Mouse (Mus musculus) heart, embryonic 13.5 days (tissue): ENCODE measurements around the gene Cabin1. TPM values are rescaled to one million over a fixed set of nuclear protein-coding genes. Genes with fewer than 3 reads are reported as not detected.

Experiments
- ATAC-seq: fragments of 200-750 bp; cut with Nextera tagmentation; 2 replicates; pipeline ENCODE4 v1.8.0; 2017; ENCODE audit warnings: moderate TSS enrichment; ENCODE audit not compliant: insufficient number of reproducible peaks, low FRiP score, low TSS enrichment; ENCODE audit errors: extremely low read depth
- H3K27ac ChIP-seq: fragments of 300-500 bp; sonication (generic); replicated peaks from 2 replicates; pipeline ENCODE4 v1.5.1; 2015; ENCODE audit warnings: moderate library complexity, mild to moderate bottlenecking, inconsistent platforms
- H3K27me3 ChIP-seq: fragments of 300-500 bp; sonication (generic); replicated peaks from 2 replicates; pipeline ENCODE4 v1.6.1; 2015; ENCODE audit warnings: mild to moderate bottlenecking, inconsistent platforms
- H3K36me3 ChIP-seq: fragments of 300-500 bp; sonication (generic); 2 replicates; pipeline ENCODE4 v1.6.1; 2015; ENCODE audit warnings: mild to moderate bottlenecking, inconsistent platforms
- H3K4me1 ChIP-seq: fragments of 300-500 bp; sonication (generic); 2 replicates; pipeline ENCODE4 v1.6.1; 2015; ENCODE audit warnings: inconsistent platforms
- H3K4me2 ChIP-seq: fragments of 300-500 bp; sonication (generic); 2 replicates; pipeline ENCODE4 v1.6.1; 2015; ENCODE audit warnings: inconsistent platforms, mild to moderate bottlenecking, moderate library complexity
- H3K4me3 ChIP-seq: fragments of 300-500 bp; sonication (generic); 2 replicates; pipeline ENCODE4 v1.5.1; 2015; ENCODE audit warnings: moderate library complexity, mild to moderate bottlenecking, inconsistent platforms
- H3K9ac ChIP-seq: fragments of 300-500 bp; sonication (generic); 2 replicates; pipeline ENCODE4 v1.6.1; 2015; ENCODE audit warnings: inconsistent platforms, mild to moderate bottlenecking, moderate library complexity
- H3K9me3 ChIP-seq: fragments of 300-500 bp; sonication (generic); 2 replicates; pipeline ENCODE4 v1.6.1; 2016; ENCODE audit warnings: inconsistent platforms
- WGBS: fragments of 180-500 bp; shearing (Covaris S2); methylation state at CpG from one replicate; pipeline ENCODE4 v1.1.7; 2015; ENCODE audit warnings: mixed read lengths; 5-methylcytosine and 5-hydroxymethylcytosine counted together
- polyA plus RNA-seq: library from polyadenylated mRNA; unstranded; fragments of >200 nt; fragmentation: Nextera tagmentation; extraction: Ambion mirVana; gene quantifications from 2 replicates; pipeline ENCODE4 v1.2.1, GENCODE M21; 2015

Gene Cabin1
- polyA plus RNA-seq, 1 experiment from 2014 or later = 24.3 TPM

DNA sequence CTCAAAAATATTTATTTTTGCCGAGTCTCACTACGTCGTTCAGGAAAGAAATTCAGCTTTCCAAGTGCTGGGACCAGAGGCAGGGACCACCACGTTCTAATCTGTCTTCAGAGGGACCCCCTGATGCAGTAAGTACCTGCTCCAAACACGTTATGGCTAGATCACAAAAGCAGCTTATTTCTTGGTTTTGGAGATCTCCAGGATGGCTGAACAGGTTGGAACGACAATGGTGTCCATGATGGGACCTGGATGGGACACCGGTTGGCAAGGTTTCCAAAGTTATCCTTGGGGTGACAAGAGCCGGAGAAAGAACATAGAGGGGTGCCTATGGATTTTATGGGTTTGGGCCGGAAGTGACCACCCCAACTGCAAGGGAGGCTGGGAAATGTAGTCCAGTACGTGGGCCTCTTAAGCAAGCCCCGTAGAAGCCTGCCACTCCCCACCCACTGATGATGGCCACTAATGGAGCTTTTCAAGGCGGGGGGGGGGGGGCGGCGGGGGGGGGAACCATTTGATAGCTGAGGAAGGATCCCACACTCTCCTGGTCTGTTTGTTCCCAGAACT is 130.5 kb downstream of the Cabin1 start:
- no peaks in the 10 kb centered on the region for H3K9me3 ChIP-seq
- H3K4me1 ChIP-seq = 0 out of 2 replicates have a peak, but pooled peaks cover 12% of the 10 kb centered on the region
- no peak overlapping the region for H3K9ac ChIP-seq
- H3K4me2 ChIP-seq = no peak overlapping the region
- H3K36me3 ChIP-seq = no peaks in the 10 kb centered on the region
- WGBS = 81% methylated on average over 11 of the region's 14 CpGs
- H3K27me3 ChIP-seq = no peaks in the 10 kb centered on the region
- no peak overlapping the region for H3K27ac ChIP-seq
- ATAC-seq = no peak
- H3K4me3 ChIP-seq = no peak overlapping the region

DNA sequence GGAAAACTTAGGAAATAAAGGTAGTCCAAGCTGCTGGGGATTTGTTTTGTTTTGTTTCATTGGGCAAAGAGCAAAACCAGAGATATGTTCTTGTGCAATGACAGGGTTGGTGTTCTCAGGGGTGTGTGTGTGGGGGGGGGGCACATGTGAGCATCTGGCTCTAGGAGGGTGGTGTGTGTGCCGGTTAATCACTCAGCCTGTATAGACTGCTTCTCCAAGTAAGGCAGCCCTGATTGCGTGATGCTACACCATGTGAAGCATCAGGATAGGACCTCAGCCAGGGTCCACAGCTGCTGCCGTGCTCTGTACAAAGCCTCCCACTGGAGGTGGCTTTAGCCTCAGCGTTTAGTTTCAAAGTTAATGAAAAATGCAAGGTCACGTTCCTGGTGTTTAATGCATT is 131.1 kb downstream of the Cabin1 start:
- Histone ChIP-seq H3K27me3 (no peaks in the 10 kb centered on the region), H3K4me2 (no peak overlapping the region), H3K27ac (no peak overlapping the region), H3K9me3 (no peaks in the 10 kb centered on the region), H3K4me3 (no peak overlapping the region), H3K36me3 (no peaks in the 10 kb centered on the region), H3K9ac (no peak overlapping the region), H3K4me1 (0 out of 2 replicates have a peak, but pooled peaks cover 12% of the 10 kb centered on the region)
- WGBS = 77% methylated on average over 5 of the region's 5 CpGs
- ATAC-seq = no peak

DNA sequence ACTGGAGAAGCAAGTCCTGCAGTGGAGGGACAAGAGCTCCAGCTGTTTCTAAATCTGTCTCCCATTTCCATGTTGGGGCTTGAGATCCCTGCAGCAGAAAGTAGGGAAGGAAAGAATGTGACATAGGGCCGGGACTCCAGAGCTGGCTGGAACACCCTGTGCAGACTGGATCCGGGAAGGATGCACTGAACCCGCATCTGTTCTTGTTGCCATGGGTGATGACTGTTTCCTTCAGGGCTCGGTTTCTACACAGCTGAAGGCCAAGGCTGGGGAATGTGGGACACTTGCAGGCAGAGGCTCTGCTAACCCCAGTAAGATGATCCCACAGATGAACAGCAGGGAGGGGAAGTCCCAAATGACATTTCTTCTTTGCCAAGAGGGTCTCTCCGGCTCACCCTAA is 131.5 kb downstream of the Cabin1 start:
- H3K36me3 ChIP-seq = no peaks in the 10 kb centered on the region
- no peaks in the 10 kb centered on the region for H3K9me3 ChIP-seq
- no peak overlapping the region for H3K4me2 ChIP-seq
- no peak overlapping the region for H3K9ac ChIP-seq
- WGBS = 38% methylated on average over 5 of the region's 5 CpGs
- 0 out of 2 replicates have a peak, but pooled peaks cover 12% of the 10 kb centered on the region for H3K4me1 ChIP-seq
- no peak overlapping the region for H3K27ac ChIP-seq
- no peaks in the 10 kb centered on the region for H3K27me3 ChIP-seq
- no peak overlapping the region for H3K4me3 ChIP-seq
- no peak for ATAC-seq

- 78% methylated on average over 3 of the region's 3 CpGs for WGBS
- no peak for ATAC-seq
- H3K27ac ChIP-seq = no peak overlapping the region
- no peak overlapping the region for H3K4me3 ChIP-seq
- no peaks in the 10 kb centered on the region for H3K9me3 ChIP-seq
- H3K4me1 ChIP-seq = peaks cover 7% of the 10 kb centered on the region; the same call in 1 of the 2 replicates
- H3K4me2 ChIP-seq = no peak overlapping the region
- no peaks in the 10 kb centered on the region for H3K27me3 ChIP-seq
- no peaks in the 10 kb centered on the region for H3K36me3 ChIP-seq
- no peak overlapping the region for H3K9ac ChIP-seq
Observed at GRCm38 (mm10) chr10:75627490-75627889, 136.7 kb downstream of the Cabin1 start.

DNA sequence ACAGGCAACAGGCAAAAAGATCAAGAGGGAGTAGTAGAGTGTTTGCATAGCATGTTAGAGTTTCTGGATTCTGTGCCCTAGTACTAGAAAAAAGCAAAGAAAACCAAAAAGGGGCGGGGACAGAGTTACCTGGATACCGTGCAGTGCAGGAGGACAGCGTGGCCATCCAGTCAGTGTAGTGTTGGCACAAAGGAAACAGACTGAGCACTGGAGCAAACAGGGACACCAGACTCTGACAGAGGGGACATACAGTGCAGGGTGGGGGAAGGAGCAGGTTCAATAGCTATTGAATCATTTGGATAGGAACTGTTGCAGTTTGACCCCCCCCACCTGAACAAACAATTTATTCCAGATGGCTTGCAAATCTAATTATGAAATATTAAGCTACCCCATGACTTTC is 137.2 kb downstream of the Cabin1 start:
- no peak overlapping the region for H3K4me2 ChIP-seq
- WGBS = 60% methylated on average over 3 of the region's 3 CpGs
- H3K9me3 ChIP-seq = 0 out of 2 replicates have a peak, but pooled peaks cover 2% of the 10 kb centered on the region
- H3K4me1 ChIP-seq = peaks cover 3% of the 10 kb centered on the region; the same call in 1 of the 2 replicates
- H3K27me3 ChIP-seq = no peaks in the 10 kb centered on the region
- no peak overlapping the region for H3K9ac ChIP-seq
- H3K36me3 ChIP-seq = no peaks in the 10 kb centered on the region
- H3K4me3 ChIP-seq = no peak overlapping the region
- ATAC-seq = no peak
- H3K27ac ChIP-seq = no peak overlapping the region

- Histone ChIP-seq H3K27ac (no peak overlapping the region), H3K4me3 (no peak overlapping the region), H3K9ac (no peak overlapping the region), H3K4me1 (peaks cover 3% of the 10 kb centered on the region; the same call in 1 of the 2 replicates), H3K9me3 (0 out of 2 replicates have a peak, but pooled peaks cover 4% of the 10 kb centered on the region), H3K27me3 (no peaks in the 10 kb centered on the region), H3K4me2 (no peak overlapping the region), H3K36me3 (no peaks in the 10 kb centered on the region)
- ATAC-seq = no peak
- 47% methylated on average over 6 of the region's 6 CpGs for WGBS
Observed at GRCm38 (mm10) chr10:75625920-75626319, 138.2 kb downstream of the Cabin1 start.

DNA sequence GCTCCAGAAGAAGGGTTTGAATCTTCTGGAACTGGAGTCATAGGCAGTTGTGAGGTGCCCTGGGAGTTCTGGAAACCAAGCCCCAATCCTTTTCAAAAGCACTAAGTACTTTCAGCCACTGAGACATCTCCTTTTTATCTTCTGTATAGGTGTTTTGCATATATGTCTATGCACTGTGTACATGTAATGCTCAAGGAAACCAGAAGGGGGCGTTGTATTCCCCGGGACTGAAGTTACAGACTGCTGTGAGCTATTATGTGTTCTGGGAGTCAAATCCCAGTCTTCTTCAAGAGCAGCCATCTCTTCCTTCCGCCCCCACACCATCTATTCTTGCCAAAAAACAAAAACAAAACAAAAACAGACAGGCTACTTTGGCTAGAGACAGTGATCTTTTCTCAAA is 143.3 kb downstream of the Cabin1 start:
- 0 out of 2 replicates have a peak, but pooled peaks cover 1% of the 10 kb centered on the region for H3K4me1 ChIP-seq
- H3K9ac ChIP-seq = no peak overlapping the region
- WGBS = 44% methylated on average over 3 of the region's 3 CpGs
- H3K36me3 ChIP-seq = no peaks in the 10 kb centered on the region
- 0 out of 2 replicates have a peak, but pooled peaks cover 4% of the 10 kb centered on the region for H3K9me3 ChIP-seq
- H3K4me3 ChIP-seq = no peak overlapping the region
- no peak overlapping the region for H3K4me2 ChIP-seq
- H3K27ac ChIP-seq = no peak overlapping the region
- no peak for ATAC-seq
- H3K27me3 ChIP-seq = no peaks in the 10 kb centered on the region

DNA sequence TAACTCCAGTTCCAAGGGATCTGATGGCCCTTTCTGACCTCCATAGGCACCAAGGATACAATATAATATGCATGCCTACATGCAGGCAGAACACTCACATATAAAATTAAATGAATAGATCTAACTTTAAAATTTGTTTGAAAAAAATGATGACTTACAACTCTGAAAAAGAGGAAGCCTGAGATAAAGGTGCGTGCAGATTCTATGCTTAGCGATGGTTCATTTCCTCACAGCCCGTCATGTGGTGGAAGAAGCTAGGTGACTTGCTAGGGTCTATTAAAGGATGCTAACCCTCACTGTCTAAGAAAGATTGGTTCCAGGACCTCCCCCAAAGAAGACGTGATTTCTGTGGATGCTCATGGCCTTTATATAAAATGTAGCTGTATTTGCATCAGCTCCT is 148.1 kb downstream of the Cabin1 start:
- H3K27me3 ChIP-seq = no peaks in the 10 kb centered on the region
- no peaks in the 10 kb centered on the region for H3K36me3 ChIP-seq
- no peak overlapping the region for H3K9ac ChIP-seq
- H3K4me1 ChIP-seq = no peaks in the 10 kb centered on the region
- WGBS = 80% methylated on average over 4 of the region's 4 CpGs
- H3K4me2 ChIP-seq = no peak overlapping the region
- H3K27ac ChIP-seq = no peak overlapping the region
- no peak for ATAC-seq
- H3K9me3 ChIP-seq = no peaks in the 10 kb centered on the region
- H3K4me3 ChIP-seq = no peak overlapping the region

DNA sequence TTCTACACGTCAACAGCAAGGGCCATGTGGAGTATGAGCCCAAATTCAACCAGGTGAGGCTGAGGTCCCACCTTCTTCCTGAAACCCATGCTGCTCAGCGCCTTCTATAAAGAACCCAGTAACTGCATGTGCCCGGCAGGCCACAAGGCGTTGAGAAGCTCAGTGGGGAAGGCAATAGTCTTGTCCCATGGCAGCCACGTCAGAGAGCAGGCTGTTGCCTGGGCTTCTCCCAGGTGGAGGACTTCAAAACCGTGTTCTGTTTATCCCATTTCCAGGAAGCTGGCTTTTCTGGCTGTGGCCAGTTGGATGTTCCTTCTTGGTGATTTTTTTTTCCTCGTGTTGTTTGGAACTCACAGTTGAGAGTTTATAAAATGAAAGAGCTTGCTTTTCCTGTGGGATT is 153.7 kb downstream of the Cabin1 start:
- Histone ChIP-seq H3K9me3 (no peaks in the 10 kb centered on the region), H3K4me2 (no peak overlapping the region), H3K4me3 (no peak overlapping the region), H3K9ac (no peak overlapping the region), H3K36me3 (no peaks in the 10 kb centered on the region), H3K27me3 (no peaks in the 10 kb centered on the region), H3K27ac (no peak overlapping the region), H3K4me1 (peaks cover 6% of the 10 kb centered on the region)
- ATAC-seq = no peak
- WGBS = 46% methylated on average over 7 of the region's 7 CpGs

- Histone ChIP-seq H3K27me3 (no peaks in the 10 kb centered on the region), H3K9me3 (no peaks in the 10 kb centered on the region), H3K4me2 (no peak overlapping the region), H3K36me3 (no peaks in the 10 kb centered on the region), H3K4me3 (no peak overlapping the region), H3K27ac (no peak overlapping the region), H3K4me1 (peaks cover 12% of the 10 kb centered on the region), H3K9ac (no peak overlapping the region)
- WGBS = 83% methylated on average over 11 of the region's 11 CpGs
- no peak for ATAC-seq
Observed at GRCm38 (mm10) chr10:75608975-75609374, 155.2 kb downstream of the Cabin1 start.

DNA sequence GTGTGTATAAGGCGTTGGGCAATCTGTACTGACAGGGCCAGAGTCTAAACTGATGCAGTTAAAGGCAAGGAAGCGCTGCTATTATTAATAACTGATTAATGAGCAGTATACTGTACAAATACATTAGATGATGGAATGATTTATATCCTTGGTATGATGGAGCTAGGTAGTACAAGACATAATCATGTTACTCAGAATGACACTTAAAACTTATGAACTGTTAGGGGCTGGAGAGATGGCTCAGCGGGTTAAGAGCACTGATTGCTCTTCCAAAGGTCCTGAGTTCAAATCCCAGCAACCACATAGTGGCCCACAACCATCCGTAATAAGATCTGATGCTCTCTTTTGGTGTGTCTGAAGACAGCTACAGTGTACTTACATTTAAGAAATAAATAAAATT is 156.9 kb downstream of the Cabin1 start:
- no peak overlapping the region for H3K4me3 ChIP-seq
- H3K27me3 ChIP-seq = no peaks in the 10 kb centered on the region
- no peak overlapping the region for H3K9ac ChIP-seq
- no peak for ATAC-seq
- H3K4me1 ChIP-seq = peaks cover 12% of the 10 kb centered on the region
- no peaks in the 10 kb centered on the region for H3K36me3 ChIP-seq
- H3K9me3 ChIP-seq = no peaks in the 10 kb centered on the region
- no peak overlapping the region for H3K4me2 ChIP-seq
- WGBS = 79% methylated on average over 4 of the region's 4 CpGs
- H3K27ac ChIP-seq = no peak overlapping the region

- H3K27me3 ChIP-seq = no peaks in the 10 kb centered on the region
- no peak overlapping the region for H3K27ac ChIP-seq
- H3K4me2 ChIP-seq = no peak overlapping the region
- WGBS = 32% methylated on average over 11 of the region's 11 CpGs
- peaks cover 10% of the 10 kb centered on the region for H3K4me1 ChIP-seq
- H3K9me3 ChIP-seq = no peaks in the 10 kb centered on the region
- H3K36me3 ChIP-seq = no peaks in the 10 kb centered on the region
- no peak overlapping the region for H3K9ac ChIP-seq
- no peak overlapping the region for H3K4me3 ChIP-seq
- ATAC-seq = no peak
Observed at GRCm38 (mm10) chr10:75605162-75605846, 158.8 kb downstream of the Cabin1 start.
